Mouse (Mus musculus) retina, embryonic 14.5 days (tissue): Measurements from ENCODE around the gene Tspan33.
"Not testable (repeated sequence)": the region's sequence is repeated elsewhere in the genome, so short reads cannot be mapped to it uniquely, and the experiment has no call there.

ENCODE experiments used
- DNase-seq: peaks from one replicate; pipeline ENCODE4 v3.0.0-alpha.2; 2015; ENCODE audit warnings: low spot score

Tspan33 gene

GRCm38 (mm10) chr6:29756001-29756400, 62.0 kb downstream of the Tspan33 start:
- no peak for DNase-seq

GRCm38 (mm10) chr6:29756476-29756875, 62.5 kb downstream of the Tspan33 start:
- no peak for DNase-seq

- peak; percentile 87 for DNase-seq
Observed at GRCm38 (mm10) chr6:29758417-29758816, 64.4 kb downstream of the Tspan33 start.

GRCm38 (mm10) chr6:29759012-29759679, 65.1 kb downstream of the Tspan33 start:
- DNase-seq: no peak

- not testable (repeated sequence) for DNase-seq
Observed at GRCm38 (mm10) chr6:29760397-29760796, 66.4 kb downstream of the Tspan33 start.

GRCm38 (mm10) chr6:29761282-29761681, 67.3 kb downstream of the Tspan33 start:
- DNase-seq: no peak

- peak; percentile 65 for DNase-seq
Observed at GRCm38 (mm10) chr6:29762524-29762923, 68.5 kb downstream of the Tspan33 start.

- DNase-seq: no peak
Observed at GRCm38 (mm10) chr6:29766874-29767273, 72.9 kb downstream of the Tspan33 start.
